Mouse (Mus musculus) heart, adult 2 months (tissue): ENCODE results near the gene Spint3.

Experiments used
- EP300 ChIP-seq: fragments of 200-500 bp; IDR thresholded peaks from 2 replicates; pipeline ENCODE4 v1.6.1; 2011; ENCODE audit warnings: low read depth, low read length, control low read depth; ENCODE audit not compliant: insufficient read depth
- POLR2A ChIP-seq: fragments of 200-500 bp; IDR thresholded peaks from 2 replicates; pipeline ENCODE4 v1.6.1; 2011; ENCODE audit warnings: mild to moderate bottlenecking, low read depth, low read length, control low read depth; ENCODE audit not compliant: insufficient read depth

DNA sequence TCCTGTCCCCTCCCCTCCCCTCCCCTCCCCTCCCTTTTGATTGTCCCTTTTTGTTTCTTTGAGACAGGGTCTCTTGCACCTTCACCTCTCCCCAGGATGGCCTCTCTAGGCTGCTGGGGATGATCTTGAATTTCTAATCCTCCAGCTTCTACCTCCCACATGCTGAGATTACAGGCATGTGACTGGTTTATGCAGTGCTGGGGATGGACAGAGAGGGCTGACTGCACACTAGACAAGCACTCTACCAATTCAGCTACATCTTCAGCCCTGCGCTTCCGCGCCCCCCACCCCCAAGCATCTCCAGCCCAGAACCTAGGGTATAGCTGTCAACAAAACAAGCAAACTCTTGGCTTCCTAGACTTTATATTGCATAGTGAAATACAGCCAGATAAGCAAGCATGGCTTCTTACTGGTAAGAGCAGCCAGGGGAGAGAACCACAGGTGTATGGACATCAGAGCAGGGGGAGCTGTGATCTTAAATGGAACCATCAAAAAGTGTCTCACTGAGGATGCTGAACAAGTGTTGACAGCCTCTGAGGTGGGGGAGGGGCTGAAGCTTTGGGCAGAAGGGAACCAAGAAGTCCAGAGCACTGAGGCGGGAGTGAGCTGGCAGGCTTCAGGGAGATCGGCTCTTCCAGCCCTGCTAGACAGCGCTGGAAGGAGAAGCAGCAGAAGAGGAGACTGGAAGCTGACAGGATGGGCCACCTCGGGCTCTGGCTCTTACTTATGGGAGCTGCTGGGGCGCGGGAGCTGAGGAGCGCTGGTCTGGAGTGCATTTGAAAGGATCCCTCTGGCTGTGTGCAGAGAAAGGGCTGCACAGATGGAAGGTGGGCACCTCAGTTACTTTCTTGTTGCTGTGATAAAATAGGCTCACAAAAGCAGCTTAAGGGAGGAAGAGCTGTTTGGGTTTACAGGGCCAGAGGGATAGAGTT is 23.0 kb downstream of the Spint3 start:
- TF ChIP-seq EP300 = no peak
- TF ChIP-seq POLR2A = no peak
